Mouse (Mus musculus) neural tube, embryonic 10.5 days (tissue): ENCODE results near the gene Pim2.
"Not testable (repeated sequence)": the region's sequence is repeated elsewhere in the genome, so short reads cannot be mapped to it uniquely, and the experiment has no call there.

Experiments
- DNase-seq: peaks from one replicate; pipeline ENCODE4 v3.0.0-alpha.2; 2017; ENCODE audit warnings: low spot score; ENCODE audit errors: extremely low spot score

Gene Pim2

GRCm38 (mm10) chrX:7907735-7908134 is 29.7 kb downstream of the Pim2 start, which contains the start of gene Gm10491:
TSS of gene Gm10491 (minus strand) at chrX:7907835.
- no peak for DNase-seq

- not testable (repeated sequence) for DNase-seq
Measured at GRCm38 (mm10) chrX:7909242-7909641, 31.2 kb downstream of the Pim2 start, which contains the start of gene Gm10490. TSS of gene Gm10490 (plus strand) at chrX:7909542.

- no peak for DNase-seq
Measured at GRCm38 (mm10) chrX:7910473-7910872, 32.4 kb downstream of the Pim2 start.

GRCm38 (mm10) chrX:7915669-7916068 is 37.6 kb downstream of the Pim2 start:
- DNase-seq, result not testable (repeated sequence)

GRCm38 (mm10) chrX:7917960-7918359 is 39.9 kb downstream of the Pim2 start:
- DNase-seq, result not testable (repeated sequence)

- peak; percentile 42 for DNase-seq
Measured at GRCm38 (mm10) chrX:7919601-7920383, 41.7 kb downstream of the Pim2 start, which contains the start of gene Pcsk1n. TSS of gene Pcsk1n (plus strand) at chrX:7919822.

GRCm38 (mm10) chrX:7922032-7922431 is 44.0 kb downstream of the Pim2 start:
- peak; percentile 35 for DNase-seq

GRCm38 (mm10) chrX:7926266-7926665 is 48.2 kb downstream of the Pim2 start:
- DNase-seq, result no peak

GRCm38 (mm10) chrX:7927116-7927515 is 49.1 kb downstream of the Pim2 start:
- no peak for DNase-seq

- no peak for DNase-seq
Measured at GRCm38 (mm10) chrX:7928270-7928790, 50.3 kb downstream of the Pim2 start, which contains the start of gene Eras. TSS of gene Eras (minus strand) at chrX:7928607.
